Mouse (Mus musculus) frontal cortex, postnatal 36 days (tissue): Measurements from ENCODE around the gene F11r.

Source experiments
- DNase-seq, 2 experiments: peaks; one replicate each; pipeline ENCODE4 v3.0.0; 2022; ENCODE audit warnings: low spot score in 2 of 2

The F11r gene

DNA sequence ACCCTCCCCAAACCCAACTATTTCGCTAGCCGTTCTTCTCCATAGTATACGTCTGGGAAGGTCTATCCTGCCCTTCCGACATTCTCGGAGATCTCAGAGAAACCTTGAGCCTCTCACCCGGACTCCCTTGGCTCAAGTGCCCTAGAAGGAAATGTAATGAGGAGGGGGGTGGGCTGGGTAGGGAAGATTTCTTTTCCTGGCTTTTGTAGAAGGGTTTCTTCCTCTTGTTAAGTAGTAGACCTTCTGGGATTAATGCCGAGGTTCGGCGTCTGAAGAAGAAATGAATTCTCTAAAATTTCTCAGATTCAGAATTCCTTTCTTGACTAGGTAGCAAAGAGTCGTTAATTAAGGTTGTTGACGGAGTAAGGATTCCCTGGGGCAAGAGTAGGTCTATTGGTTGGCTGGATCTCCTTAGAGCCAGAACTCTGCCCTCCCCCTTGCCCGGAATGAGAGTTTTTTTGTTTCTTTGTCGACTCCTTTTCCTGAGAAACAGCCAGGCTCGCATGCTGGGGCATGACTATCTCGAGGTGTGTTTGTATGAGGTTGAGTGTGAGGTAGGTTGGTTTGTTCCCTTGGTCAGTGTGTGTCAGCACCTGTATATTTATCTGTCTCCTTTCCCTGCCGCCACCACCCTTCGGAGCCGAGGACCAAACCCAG, 807 bp downstream of the F11r start:
- no peak for DNase-seq

DNA sequence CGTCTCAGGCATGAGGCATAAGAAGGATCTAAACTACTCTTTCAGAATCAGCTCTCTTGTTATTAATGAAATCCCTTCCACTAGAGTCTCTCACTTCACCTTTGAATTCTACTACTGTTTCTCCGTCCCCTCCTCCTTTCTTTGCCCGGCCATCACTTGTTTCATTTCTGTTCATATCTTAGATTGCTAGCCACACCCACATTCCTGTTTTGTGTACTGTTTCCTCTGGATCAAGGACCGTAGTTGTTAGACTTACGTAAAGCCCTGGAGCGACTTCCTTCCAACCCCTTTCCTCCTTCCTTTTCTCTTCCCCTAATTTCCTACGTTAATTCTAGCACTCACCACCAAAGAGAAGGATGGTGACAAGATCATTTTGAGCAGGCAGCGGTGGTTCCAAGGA, 1.7 kb downstream of the F11r start:
- no peak for DNase-seq

DNA sequence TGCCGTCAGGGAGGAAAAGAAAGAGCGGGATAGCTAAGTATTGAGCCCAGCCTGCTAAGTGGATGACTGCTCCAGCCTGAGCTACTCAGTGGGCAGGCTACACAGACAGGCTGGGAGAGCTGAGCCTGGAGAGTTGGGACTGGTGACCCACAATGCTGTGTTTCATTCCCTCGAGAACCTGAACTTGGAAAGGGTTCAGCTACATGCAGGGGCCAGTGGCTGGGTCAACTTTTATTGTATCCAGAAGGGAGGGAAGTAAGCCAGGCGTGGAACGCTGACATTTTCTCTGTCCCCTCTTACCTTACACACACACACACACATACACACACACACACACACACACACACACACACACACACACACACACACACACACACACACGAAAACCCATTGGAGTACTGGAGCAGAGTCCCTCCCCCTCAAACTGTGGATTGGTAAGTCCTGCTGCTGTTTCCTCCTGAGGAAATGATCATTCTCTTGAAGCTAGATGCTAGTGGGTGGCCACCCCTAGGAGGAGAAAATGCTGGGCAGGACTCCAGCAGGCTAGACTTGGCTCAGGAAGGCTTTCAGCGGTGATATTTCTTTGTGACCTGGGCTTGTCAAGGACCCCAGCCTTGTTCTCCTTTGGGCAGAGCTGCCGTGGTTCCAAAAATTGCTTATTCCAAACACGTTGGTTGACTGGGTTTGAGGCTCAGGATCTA, 2.8 kb downstream of the F11r start:
- DNase-seq: no peak

DNA sequence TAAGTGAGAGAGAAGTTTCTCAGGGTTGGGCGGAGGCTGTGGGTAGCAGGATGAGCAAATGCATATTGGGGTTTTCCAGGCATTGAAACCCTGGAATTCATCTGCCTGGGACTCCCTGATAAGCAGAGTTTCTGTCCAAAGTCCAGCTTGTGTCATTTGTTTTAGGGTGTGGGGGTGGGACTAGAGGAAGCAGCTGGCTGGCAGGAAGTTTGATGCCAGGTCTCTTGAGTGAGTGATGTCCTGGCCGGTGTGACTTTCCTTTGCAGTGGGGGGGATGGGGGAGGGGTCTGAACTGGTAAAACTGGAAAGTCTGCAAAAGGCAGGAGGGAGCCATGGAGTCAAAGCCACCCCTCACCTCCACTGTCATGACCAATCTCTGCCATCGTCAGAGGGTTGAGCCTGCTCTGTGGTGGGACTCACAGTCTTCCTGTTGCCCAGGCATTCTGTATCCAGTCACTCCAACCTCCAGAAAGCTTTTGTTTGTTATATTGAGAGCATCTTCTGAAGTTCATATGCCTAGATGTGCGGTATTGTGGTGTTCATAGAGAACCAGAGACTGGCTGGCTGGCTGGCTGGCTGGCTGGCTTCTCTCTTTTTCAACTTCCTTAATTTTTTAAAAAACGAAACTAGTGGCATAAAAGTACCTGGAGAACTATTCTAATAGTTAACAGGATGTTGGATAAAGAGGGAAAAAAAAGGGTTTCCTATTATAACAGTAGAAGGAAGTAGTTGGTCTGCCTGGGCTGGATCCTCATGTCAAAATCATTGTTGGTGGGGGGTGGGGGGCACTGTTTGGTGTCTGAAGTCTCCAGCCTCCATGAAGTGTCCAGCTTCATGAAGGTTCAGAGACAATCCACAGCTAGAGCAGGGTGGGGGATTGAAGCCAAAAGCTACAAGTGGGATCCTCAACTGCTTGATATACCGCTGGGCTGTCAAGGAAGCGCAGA, 4.4 kb downstream of the F11r start:
- DNase-seq: no peak

DNA sequence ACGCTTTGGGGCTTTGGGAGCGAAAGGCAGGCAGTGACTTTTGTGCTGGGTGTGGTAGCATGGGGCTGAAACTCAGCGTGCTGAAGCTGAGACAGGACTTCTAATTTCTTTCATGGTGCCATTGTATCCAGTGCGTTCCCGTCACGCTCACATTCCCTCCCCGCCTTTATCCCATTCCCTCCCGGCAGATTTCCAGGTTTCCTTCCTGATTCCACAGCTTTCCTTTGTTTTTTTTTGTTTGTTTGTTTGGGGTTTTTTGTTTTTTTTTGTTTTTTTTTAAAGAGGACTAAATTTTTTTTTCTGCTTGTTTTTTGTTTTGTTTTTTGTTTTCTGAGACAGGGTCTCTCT, 5.1 kb downstream of the F11r start:
- DNase-seq: no peak

DNA sequence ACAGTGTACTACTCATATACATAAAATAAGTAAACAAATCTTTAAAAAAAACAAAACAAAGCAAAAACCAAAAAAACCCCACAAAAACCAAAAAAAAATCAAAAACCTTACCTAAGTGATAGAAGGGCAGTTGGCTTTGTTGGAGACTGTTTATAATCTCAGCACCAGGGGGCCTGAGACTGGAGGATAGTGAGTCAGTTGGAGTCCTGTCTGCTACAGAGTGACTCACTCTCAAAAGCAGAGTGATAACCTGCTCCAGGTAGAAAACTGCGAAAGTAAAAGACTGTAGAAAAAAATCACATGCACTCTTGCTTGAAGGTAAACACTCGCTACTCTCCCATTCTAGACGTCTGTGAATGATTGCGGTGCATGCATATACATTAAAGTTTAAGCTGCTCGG, 7.7 kb downstream of the F11r start:
- no peak for DNase-seq

DNA sequence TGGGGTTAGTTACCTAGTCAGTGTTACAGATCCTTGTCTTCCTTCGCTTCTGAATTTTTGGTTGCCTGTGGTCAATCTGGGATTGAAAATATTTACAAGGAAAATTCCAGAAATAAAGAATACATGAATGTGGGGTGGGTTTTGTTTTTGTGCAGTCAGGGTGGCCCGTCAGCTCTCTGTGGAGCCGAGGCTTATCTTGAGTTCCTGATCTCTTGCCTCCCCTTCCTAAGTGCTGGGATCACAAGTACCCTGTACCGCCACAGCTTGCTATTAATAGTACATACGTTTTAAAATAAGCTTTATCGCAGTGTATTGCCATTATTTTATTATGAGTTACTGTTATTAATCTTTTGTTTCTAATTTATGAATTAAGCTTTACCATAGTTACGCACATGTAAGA, 9.5 kb downstream of the F11r start:
- no peak for DNase-seq

DNA sequence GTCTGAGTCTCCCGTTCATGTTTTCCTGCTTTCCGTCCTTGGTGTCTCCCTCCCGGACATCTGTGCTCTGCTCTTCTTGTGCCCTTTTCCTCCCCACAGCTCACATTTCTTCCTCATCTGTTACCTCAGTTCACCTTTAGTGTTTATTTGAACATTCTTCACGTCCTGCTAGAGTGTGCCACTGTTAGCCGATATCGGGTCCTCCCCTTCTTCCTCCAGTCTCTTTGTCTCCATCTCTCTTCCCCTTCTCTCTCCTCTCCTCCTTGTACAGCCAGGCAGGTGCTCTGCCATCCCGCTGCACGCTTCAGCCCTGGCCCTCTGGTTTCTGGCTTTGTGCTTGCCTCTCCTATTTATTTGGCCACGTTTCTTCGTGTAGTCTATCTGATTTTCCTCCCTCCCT, 10.4 kb downstream of the F11r start:
- no peak for DNase-seq

DNA sequence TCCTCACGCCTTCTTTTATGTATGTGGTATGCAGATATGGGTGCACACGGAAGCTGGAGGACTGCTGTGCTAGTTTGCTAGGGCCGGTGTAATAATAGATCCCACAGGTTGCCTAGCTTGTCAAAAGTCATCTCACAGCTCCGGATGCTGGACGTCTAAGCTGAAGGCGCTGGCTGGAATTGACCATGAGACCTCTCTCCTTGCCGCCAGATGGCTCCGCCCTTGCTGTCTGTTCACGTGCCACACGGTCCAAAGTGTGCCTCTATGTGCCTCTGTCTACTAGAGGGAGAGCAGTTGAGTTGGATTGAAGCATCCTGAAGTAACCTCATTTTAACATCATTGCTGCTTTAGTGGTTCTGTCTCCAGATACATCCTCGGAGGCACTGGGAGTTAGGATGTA, 12.7 kb downstream of the F11r start:
- no peak for DNase-seq

DNA sequence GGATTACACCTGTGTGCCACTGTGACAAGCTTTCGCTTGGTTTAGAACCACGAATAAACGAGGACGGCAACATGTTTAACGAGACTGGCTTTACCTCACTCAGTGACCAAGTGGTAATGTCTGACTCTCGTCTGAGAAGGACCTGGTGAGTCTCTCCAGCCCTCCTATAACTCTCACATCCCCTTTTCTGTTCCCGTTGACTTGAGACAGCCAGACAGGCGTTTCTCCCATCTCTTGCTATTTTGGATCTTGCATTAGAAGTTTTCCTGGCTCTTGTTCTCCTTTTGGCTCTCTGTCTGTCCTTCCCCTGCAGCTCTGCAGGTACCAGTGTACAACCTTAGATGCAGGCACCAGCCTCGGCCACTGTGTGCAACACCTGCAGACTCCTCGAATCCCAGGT, 13.7 kb downstream of the F11r start:
- no peak for DNase-seq

DNA sequence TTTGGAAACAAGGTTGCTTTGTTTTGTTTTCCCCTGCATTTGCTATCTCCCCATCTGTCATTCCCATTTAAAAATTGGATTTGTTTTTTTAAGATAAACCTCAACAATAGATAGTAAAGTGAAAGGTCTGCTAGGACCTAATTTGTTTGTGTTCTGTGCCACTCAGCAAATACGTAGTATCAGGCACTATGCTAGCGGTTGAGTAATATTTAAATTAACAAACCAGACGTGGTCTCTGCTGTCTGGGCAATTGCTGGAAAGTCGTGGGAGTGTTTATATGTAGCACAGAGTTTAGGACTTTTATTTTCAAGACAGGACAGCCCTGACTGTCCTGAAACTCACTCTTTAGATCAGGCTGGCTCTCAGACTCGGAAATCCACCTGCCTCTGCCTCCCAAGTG, 15.2 kb downstream of the F11r start:
- no peak for DNase-seq

DNA sequence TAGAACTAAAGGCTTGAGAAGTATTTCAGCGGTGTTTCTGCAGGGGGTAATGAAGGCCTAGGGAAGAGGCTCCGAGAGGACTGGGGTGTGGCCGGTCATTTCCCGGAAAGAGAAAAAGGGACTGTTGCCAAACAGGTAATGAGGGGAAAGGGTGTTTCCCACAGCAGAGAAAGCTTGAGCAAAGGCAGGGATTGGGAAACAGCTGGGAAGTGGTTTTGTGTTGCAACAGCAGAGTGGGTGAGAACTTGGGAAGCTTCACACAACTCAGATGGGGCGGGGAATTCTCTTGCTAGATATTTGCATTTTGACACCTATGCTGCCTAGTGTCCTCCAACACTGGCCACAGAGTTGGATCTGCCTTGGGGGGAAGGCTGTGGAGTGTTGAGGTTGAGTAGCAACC, 15.6 kb downstream of the F11r start:
- DNase-seq: no peak

DNA sequence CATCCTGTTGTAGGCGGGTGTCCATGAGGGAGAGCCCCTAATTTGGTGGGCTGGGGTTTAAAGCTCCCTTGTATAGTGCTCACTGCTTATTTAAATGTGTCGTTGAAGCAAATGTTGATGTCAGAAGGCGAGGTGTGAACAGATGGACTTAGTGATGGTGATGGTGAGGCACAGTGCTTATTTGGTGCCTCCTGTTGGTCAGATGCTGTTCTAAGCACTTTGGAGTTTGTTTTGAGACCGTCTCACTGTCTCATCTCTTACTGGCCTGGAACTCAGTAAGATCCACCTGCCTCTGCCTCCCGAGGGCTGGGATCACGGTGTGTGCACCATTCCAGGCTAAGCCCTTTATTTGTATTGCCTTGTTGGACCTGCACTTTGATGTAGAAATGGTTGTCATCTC, 17.6 kb downstream of the F11r start:
- no peak for DNase-seq

DNA sequence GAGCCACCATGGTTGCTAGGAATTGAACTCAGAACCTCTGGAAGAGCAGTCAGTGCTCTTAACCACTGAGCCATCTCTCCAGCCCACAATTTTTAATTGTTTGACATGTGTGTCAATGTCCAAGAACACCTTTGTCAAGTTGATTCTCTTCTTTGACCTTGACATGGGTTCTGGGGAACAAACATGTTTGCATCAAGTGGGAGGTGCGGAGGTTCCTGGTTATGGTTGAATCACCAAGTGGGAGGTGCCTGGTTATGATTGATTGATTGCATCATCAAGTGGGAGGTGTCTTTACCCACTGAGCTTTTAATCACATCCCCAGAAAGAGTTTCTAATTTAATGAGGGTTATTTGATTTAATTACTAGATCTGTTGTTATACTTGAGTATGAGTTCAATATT, 20.2 kb downstream of the F11r start:
- no peak for DNase-seq

DNA sequence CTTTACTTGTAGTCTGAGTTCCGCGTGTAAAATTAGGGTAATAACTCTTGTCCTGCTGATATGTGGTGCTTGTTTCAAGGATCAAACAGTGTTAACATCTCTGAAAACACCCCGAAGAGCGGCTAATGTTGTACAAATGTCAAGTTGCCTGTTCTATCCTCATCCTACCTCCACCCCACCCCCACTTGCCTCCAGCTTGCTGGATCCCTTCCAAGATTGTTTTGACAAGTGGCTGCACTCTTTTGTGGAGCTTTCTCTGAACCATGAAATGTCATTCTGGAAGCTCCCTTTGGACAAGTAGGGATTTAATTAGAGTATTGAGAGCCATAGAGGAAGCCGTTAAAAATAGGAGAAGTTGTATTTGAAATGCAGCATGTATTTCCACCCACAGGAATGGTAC, 22.5 kb downstream of the F11r start:
- no peak for DNase-seq

DNA sequence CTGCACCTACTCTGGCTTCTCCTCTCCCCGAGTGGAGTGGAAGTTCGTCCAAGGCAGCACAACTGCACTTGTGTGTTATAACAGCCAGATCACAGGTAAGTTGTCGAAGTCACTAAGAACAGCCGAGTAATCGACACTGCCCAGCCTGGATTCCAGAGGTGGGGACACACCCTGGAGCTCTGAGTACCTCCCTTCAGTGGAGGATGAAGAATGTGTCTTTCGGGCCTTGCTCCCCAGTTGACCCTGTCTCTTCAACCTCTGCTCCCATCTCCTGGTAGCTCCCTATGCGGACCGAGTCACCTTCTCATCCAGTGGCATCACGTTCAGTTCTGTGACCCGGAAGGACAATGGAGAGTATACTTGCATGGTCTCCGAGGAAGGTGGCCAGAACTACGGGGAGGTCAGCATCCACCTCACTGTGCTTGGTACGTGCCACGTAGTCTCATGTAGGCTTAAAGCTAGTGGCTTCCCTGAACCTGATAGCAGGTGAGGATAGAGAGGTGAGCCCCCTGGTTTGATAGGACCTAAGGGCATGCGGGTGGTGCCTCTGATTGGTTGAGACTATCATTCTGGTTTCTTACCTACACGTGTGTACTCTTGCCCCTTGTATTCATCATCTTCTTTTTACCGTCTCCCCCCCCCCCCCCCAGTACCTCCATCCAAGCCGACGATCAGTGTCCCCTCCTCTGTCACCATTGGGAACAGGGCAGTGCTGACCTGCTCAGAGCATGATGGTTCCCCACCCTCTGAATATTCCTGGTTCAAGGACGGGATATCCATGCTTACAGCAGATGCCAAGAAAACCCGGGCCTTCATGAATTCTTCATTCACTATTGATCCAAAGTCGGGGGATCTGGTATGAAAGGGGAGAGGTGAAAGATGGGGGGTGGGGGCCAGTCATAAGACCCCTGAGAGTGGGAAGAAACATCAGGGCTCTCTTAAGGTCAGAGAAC, 23.5 kb downstream of the F11r start:
- no peak for DNase-seq

DNA sequence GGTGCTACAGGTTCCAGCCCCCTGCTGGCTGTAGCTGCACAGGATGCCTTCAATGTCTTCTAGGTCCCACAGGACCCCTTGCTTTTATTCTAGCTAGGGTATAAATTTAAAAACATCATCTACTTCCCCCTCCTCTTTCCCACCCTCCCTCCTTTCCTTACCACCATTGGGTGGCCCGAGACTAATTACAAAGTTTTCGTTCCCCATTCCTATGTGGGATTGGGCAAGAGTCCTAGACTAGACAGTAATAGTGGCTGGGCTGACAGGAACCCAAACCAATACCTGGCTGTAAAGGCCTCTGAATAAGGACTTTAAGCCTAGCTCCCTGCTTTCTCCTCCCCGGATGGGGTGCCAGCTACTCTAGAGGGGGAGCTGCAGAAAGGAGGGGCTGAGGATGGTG, 25.8 kb downstream of the F11r start:
- no peak for DNase-seq

DNA sequence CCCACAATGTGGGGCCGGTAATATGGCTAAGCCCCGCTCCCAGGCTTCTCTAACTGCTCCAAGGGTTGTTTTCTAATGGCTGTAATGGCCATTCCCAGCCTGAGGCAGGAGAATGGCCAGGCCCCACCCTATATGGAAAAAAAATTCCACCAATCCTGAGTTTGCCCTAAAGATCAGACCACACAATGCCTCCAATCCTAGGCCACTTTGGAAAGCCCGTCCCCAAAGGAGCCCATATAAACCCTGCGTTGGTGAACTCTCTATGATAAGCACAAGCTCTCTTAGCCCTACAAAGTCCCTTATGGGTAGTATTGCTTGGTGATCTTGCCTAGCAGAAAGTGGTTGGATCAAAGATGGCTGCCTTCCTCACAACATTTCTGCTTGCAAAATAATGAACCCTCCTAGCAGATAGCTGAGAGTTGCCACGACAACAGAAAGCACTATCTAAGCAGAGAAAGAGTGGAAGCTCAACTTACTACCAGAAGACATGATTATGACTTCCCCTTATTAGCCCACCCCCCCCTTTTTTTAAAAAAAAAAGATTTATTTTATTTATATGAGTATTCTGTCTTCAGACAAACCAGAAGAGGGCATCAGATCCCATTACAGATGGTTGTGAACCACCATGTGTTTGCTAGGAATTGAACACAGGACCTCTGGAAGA, 28.5 kb downstream of the F11r start:
- no peak for DNase-seq

DNA sequence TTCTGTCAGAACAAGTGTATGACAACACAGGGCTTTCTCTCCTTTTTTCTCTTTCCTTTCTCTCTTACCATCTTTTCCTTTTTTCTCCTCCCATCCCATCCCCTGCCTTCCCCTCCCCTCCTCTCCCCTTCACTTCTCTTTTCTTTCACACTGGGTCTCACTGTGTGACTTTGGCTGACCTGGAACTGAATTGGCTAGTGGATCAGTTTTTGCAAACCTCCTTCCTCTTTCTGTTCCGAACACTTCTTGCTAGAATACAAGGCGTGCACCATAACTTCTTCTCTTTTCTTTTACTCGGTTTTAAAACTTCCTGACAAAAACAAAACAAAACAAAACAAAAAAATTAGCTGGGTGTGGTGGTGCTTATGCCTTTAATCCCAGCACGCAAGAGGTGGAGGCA, 29.2 kb downstream of the F11r start:
- DNase-seq: no peak

DNA sequence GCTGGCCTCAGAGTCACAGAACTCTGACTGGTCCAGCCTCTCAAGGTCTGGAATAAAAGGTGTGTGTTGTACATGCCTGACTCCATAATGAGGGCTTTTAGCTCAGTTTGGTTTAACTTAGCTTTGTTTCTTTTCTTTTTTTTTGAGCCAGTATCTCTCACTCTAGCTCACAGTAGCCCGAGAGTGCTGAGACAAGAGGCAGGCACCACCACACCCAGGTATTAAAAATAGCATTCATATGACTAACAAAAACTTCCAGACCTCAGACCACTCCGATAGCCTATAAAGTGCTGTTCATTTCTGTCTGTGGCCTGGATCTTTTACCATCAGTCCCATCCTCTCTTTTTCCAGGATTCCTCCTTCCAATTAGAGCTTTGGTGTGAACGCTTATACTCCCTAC, 32.3 kb downstream of the F11r start:
- DNase-seq: no peak

DNA sequence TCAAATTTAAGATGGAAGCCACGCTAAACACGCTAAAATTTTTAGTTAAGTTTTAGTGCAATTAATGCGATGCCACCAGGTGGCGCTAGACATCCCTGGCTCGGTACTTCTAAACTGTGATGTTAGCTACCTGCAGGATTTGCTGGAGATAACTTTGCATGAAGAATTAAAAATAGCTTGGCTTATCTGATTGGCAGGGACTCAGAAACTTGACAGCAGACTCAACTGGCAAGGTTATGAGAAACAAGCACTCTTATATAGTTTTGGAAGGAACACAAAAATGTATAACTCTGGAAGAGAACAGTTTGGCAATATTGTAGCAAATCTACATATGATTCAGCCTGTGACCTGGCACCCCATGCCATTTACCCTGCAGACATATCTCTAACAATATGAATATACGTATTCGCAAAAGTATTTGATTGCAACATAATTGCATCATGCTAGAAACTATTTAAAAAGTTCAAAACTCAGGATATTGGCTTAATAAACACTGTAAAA, 33.1 kb downstream of the F11r start:
- peak; percentile 50 to 67 for DNase-seq
